Mouse (Mus musculus) v-Abl transformed pro-B cells (cell line): ENCODE results near the gene Acrbp.
"Not testable (repeated sequence)": the region's sequence is repeated elsewhere in the genome, so short reads cannot be mapped to it uniquely, and the experiment has no call there.

ENCODE experiments used
- in situ Hi-C, 2 experiments: fragments of 400-800 bp; cut with MboI; formaldehyde crosslinking; loops; one replicate each; pipeline ENCODE4 v1.15.1; 2025; ENCODE audit not compliant: unreplicated experiment in 2 of 2

Acrbp gene

GRCm38 (mm10) chr6:125063906-125064305, 14.4 kb downstream of the Acrbp start:
- in situ Hi-C loops, result no loop called here

GRCm38 (mm10) chr6:125065223-125065622, 15.7 kb downstream of the Acrbp start:
- in situ Hi-C loops, result not testable (repeated sequence)

- in situ Hi-C loops, result no loop called here
Measured at GRCm38 (mm10) chr6:125067571-125067995, 18.1 kb downstream of the Acrbp start, which contains the start of gene Lpar5. Lpar5 (plus strand) TSS chr6:125067920.

DNA sequence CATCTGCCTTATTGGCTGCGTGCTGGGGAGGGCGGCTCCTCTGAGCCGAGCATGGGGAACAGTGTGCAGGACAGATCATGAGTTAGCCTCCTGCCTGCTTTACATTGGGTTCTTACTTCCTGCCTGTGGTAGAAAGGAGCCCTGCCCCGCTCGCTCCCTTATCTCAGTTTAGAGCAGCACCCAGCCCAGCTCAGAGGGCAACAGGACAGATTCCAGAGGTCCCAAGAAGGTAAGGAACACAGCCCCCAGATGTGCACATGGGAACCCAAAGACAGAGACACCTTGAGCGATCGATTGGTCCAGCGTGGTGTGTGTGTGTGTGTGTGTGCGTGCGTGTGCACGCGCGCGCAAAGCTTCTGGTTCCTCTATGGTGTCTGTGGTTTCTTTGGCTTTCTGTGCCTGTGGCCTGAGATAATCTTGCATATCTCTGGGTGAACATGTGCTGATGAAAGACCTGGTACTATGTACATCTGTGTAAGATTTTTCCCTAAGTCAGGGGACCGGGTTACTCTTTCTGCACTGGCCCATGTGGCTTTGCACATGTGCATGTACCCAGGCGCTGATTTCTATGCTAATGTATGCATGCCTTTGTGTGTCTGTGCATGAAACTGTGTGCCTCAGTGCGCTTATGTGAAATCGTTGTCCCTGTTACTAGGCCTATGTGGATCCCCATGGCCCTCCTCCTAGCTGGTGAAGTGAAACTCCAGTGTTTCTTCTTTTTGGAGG, 21.8 kb downstream of the Acrbp start:
- in situ Hi-C loops, result loop anchor here in 1 of 2 experiments (10.0 kb wide), 2 partner anchors 167 to 327 kb away; partner anchors contain the start of gene Grcc10

- in situ Hi-C loops, result loop anchor here in 1 of 2 experiments (10.0 kb wide), 2 partner anchors 167 to 327 kb away; partner anchors contain the start of gene Grcc10
Measured at GRCm38 (mm10) chr6:125071896-125072279, 22.4 kb downstream of the Acrbp start.

- in situ Hi-C loops, result loop anchor here in 1 of 2 experiments (10.0 kb wide), 2 partner anchors 169 to 329 kb away; partner anchors contain the start of gene Grcc10
Measured at GRCm38 (mm10) chr6:125073825-125074224, 24.3 kb downstream of the Acrbp start.

DNA sequence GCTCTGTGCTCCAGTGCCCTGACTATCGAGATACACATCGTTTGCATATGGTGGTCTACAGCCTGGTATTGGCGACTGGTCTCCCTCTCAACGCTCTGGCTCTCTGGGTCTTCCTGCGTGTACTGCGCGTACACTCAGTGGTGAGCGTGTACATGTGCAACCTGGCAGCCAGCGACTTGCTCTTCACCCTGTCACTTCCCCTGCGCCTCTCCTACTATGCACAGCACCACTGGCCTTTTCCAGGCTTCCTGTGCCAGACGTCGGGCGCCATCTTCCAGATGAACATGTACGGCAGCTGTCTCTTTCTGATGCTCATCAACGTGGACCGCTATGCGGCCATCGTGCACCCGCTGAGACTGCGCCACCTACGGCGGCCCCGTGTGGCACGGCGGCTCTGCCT, 31.9 kb downstream of the Acrbp start:
- in situ Hi-C loops, result loop anchor here (5.0 to 10.0 kb wide), 3 partner anchors 34 to 177 kb away; partner anchors contain the start of gene Acrbp (in 1 of the 2)

GRCm38 (mm10) chr6:125081797-125082560, 32.5 kb downstream of the Acrbp start:
- in situ Hi-C loops, result loop anchor here (5.0 to 10.0 kb wide), 3 partner anchors 35 to 177 kb away; partner anchors contain the start of gene Acrbp (in 1 of the 2)

DNA sequence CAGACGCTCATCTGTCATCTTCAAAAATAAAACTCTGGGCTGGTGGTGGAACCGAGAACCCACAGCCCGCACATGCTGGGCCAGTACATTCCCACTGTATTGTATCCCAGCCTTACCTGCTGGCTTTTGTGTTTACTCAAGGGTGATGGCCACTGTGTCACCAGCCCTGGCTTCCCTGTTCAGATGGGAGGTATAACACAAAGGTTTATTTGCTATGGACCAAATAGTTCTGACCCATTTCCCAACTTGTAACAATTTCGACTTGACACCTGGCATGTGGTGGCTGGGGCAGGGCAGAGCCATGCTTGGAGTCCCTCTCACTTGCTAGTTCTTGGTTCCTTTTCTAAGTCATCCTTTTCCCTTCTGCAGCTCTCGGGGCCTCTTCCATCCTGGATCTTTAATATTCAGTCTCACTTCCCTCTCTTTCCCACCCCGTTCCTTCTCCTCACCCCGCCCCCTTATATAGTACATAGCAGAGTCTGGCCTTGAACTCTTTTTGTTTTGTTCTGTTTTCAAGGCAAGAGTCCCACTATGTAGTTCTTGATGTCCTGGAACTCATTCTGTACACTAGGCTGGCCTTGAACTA, 33.4 kb downstream of the Acrbp start:
- in situ Hi-C loops, result loop anchor here (5.0 to 10.0 kb wide), 3 partner anchors 36 to 178 kb away; partner anchors contain the start of gene Acrbp (in 1 of the 2)

DNA sequence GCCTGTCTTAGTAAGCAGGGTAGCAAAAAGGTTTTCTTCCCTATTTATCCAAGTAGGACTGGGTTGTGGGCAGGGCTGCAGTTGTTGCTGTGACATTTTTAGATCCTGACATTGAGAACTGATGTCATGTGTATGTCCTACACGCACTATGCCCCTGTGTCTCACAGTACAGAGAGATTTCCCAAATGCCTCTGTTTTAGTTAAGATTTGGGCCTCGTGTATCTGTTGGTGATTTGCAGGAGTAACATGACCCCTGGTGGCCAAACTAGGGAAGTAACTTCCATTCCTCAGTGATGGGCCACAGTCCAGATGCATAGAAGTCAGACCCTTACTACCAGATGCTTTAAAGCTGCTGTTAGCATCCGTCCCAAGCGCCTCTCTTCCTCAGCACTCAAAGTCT, 34.9 kb downstream of the Acrbp start:
- in situ Hi-C loops, result loop anchor here (5.0 to 10.0 kb wide), 3 partner anchors 37 to 180 kb away; partner anchors contain the start of gene Acrbp (in 1 of the 2)

- in situ Hi-C loops, result loop anchor here in 1 of 2 experiments (10.0 kb wide), 1 partner anchor 183 kb away; no protein-coding TSS in a partner anchor
Measured at GRCm38 (mm10) chr6:125087937-125088336, 38.4 kb downstream of the Acrbp start.

DNA sequence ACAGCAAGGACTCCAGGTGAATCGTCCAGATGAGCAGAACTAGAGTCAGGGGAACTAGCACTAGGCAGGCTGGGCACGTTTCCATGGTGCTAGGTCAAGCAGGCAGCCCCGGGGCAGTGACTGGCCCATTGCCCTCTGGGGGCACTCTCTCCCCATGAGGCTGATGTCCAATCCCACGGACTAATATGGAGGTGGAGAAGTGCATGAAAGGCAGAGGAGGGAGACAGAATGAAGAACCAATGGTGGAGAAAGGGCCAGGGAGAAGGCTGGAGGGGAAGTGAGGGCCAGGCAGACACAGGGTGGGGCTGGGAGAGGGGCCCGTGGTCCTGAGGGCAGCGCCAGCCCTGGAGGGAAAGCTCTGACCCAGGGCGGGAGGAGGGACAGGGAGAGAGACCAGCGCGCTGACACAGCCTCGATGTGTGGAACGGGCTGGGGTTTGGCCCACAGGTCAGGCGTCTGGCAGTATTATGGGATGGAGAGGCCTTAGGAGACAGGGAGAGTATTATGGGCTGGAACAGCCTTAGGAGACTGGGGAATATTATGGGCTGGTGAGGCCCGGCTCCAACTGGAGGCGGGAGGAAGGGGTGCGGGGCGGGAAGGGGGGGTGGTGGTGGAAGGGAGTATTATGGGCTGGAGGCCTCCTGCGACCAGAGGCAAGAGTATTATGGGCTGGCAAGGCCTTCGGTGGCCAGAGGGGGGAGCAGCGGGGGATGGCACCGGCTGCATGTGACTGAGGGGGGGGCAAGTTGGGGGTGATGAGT, 39.3 kb downstream of the Acrbp start:
- in situ Hi-C loops, result loop anchor here in 1 of 2 experiments (10.0 kb wide), 1 partner anchor 184 kb away; no protein-coding TSS in a partner anchor

- in situ Hi-C loops, result loop anchor here in 1 of 2 experiments (10.0 kb wide), 1 partner anchor 185 kb away; no protein-coding TSS in a partner anchor
Measured at GRCm38 (mm10) chr6:125089521-125090321, 40.2 kb downstream of the Acrbp start.

DNA sequence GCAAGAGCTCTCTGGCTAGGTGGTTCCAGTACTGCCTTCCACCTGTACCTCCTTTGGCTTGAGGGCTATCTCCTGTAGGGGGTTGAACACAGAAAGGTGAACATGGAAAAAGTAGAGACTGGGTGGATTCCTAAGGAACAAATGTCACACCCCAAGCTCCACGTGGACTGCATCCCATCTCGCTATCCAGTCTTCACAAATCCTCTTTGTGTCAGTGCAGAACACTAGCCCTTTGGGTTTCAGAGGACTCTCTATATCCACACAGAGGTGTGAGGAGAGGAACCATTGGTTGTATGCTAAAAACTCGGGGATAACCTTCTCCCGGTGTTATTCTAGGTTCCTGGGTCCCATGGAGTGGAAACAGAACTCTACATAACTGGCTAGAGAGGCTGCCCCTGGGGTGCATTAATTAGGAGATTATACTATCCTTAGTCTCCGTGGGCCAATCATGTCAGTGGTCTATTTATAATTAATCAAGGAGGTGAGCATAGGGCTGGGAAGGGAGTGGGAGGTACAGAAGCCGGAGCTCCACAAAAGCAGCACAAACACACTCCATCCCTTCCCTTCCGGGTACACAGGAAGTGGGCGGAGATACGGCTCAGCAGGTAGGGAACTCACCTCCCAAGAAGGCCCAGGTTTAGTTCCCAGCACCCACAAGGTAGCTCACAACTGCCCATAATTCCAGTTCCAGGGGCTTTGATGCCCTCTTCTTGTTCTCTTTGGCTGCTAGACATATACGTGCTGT, 41.0 kb downstream of the Acrbp start:
- in situ Hi-C loops, result no loop called here

GRCm38 (mm10) chr6:125092372-125092771, 42.9 kb downstream of the Acrbp start:
- in situ Hi-C loops, result no loop called here

- in situ Hi-C loops, result loop anchor here in 1 of 2 experiments (5.0 kb wide), 1 partner anchor 37 kb away; the partner anchor contains the start of gene Nop2
Measured at GRCm38 (mm10) chr6:125094843-125095242, 45.4 kb downstream of the Acrbp start.

DNA sequence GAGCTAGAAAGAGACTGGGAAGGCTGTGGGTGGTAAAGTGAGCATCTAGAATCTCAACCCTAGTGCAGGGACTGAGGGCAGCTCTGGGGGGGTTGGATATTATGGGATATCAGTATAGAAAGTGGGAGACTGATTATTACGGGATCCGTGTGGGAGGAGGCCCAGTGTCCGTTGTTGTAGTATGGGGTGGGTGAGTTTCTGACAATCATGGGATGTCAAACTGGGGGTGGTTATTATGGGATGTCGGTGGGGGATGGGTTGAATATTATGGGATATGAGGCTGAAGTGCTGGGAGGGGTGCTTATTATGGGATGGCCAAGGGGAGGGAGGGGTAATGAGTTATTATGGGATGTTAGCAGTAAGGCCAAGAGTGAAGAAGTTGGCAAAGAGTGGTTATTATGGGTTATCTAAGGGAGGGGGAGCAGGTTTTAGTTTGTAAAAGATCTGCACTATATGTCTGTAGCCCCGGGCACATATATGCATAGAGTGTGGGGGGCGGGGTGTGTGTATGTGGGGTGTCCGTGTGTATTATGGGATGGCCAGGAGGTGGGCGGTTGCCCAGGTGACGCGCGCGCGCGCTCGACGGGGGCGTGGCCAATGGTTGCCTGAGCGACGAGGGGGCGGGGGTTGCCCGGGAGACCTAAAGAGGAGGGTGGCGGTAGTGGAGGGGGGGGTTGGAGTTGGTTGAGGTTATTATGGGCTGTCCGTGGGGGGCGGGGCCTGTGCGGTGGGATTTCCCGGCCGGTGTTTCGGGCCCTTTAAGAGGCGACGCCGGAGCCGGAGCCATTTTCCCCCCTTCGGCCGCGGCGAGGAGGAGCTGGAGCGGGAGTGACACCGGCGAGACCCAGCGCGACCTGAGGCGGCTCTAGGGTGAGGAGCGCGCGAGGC, 46.1 kb downstream of the Acrbp start, which contains the start of gene Chd4:
TSS of gene Chd4 (plus strand) at position 591 of the 888 bp plus-strand sequence.
- in situ Hi-C loops, result loop anchor here in 1 of 2 experiments (5.0 kb wide), 1 partner anchor 37 kb away; the partner anchor contains the start of gene Nop2
